Mouse (Mus musculus) heart, embryonic 10.5 days (tissue): ENCODE data around the gene Adh5. TPM values are rescaled to one million over a fixed set of nuclear protein-coding genes. Genes with fewer than 3 reads are reported as not detected.

ENCODE experiments used
- DNase-seq: peaks from one replicate; pipeline ENCODE4 v3.0.0-alpha.2; 2017; ENCODE audit warnings: low spot score
- H3K27ac ChIP-seq: fragments of 300-500 bp; sonication (generic); 2 replicates; pipeline ENCODE4 v1.5.1; 2016; ENCODE audit warnings: mild to moderate bottlenecking
- H3K27me3 ChIP-seq: fragments of 300-500 bp; sonication (generic); 2 replicates; pipeline ENCODE4 v1.6.1; 2016; ENCODE audit warnings: mild to moderate bottlenecking; ENCODE audit not compliant: poor library complexity, insufficient read depth, severe bottlenecking
- H3K36me3 ChIP-seq: fragments of 300-500 bp; sonication (generic); 2 replicates; pipeline ENCODE4 v1.6.1; 2016; ENCODE audit warnings: mild to moderate bottlenecking, moderate library complexity
- H3K4me1 ChIP-seq: fragments of 300-500 bp; sonication (generic); 2 replicates; pipeline ENCODE4 v1.6.1; 2016; ENCODE audit warnings: mild to moderate bottlenecking
- H3K4me3 ChIP-seq: fragments of 300-500 bp; sonication (generic); 2 replicates; pipeline ENCODE4 v1.5.1; 2016; ENCODE audit warnings: mild to moderate bottlenecking, moderate library complexity
- H3K9me3 ChIP-seq: fragments of 300-500 bp; sonication (generic); 2 replicates; pipeline ENCODE4 v1.6.1; 2016; ENCODE audit warnings: mild to moderate bottlenecking, moderate library complexity
- WGBS: fragments of 180-500 bp; shearing (Covaris S2); methylation state at CpG from one replicate; pipeline ENCODE4 v1.1.7; 2016; 5-methylcytosine and 5-hydroxymethylcytosine counted together
- polyA plus RNA-seq: library from polyadenylated mRNA; unstranded; fragments of >200 nt; fragmentation: Nextera tagmentation; extraction: Ambion mirVana; gene quantifications from 2 replicates; pipeline ENCODE4 v1.2.1, GENCODE M21; 2016

The Adh5 gene
- polyA plus RNA-seq, 1 experiment from 2014 or later: 216 TPM

DNA sequence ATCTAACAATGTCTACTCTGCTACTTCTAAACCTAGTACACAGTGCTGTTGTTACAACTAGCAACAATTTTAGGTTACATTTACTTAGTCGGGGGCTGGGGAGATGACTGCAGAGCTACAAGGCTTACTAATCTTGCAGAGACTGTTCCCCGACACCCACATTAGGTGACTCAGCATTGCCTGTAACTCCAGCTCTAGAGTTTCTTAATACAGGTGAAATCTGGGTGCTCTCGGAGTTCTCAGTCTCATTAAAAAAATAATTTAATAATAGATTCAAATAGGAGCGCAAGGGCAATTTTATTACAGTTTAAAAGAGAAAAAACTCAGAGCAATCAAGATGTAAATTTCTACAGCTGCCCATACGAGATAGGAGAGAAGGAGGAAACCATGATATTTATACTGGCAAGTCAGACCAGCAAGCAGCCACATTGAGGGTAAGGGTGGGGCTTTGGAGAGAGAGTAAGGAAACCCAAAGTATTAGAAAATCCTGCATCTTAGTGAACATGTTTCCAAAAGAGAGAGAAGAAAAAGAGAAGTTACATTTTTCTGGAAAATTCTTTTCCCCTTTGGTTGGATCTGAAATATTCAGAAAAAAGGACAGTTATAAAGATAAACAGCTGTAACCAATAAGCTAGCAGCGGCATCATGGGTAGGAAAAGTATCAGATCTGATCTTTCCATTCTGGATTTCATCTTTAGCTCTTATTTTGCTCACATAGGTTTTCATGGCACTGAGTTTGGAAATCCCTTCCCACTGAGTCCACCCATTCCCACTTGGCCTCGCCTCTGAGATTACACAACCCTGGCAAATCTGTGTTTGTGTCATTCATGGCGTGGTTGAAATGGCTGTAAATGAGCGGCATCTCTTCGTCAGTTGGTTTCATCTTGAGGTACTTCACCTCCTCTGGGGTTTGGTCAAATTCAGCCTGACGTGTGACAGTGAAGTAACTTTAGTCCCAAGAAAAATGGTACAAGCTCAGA is 52.6 kb downstream of the Adh5 start:
- Histone ChIP-seq H3K4me3 (no peak overlapping the region), H3K9me3 (no peaks in the 10 kb centered on the region), H3K27me3 (0 out of 2 replicates have a peak, but pooled peaks cover 3% of the 10 kb centered on the region), H3K27ac (no peak overlapping the region), H3K4me1 (no peaks in the 10 kb centered on the region), H3K36me3 (no peaks in the 10 kb centered on the region)
- no peak for DNase-seq
- WGBS: 80% methylated on average over 11 of the region's 11 CpGs

DNA sequence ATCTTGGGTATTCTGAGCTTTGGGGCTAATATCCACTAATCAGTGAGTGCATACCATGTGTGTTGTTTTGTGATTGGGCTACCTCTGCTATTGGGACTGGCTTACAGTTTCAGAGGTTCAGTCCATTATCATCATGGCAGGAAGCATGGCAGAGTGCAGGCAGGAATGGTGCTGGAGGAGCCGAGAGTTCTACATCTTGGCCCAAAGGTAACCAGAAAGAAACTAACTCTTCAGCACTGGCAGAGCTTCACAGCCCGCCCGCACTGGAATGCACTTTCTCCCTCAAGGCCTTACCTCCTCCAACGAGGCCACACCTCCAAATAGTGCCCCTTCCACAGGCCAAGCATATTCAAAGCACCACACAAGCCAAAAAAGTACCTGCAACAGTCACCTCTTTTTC is 55.8 kb downstream of the Adh5 start:
- Histone ChIP-seq H3K9me3 (no peaks in the 10 kb centered on the region), H3K27me3 (0 out of 2 replicates have a peak, but pooled peaks cover 3% of the 10 kb centered on the region), H3K27ac (no peak overlapping the region), H3K4me3 (no peak overlapping the region), H3K36me3 (no peaks in the 10 kb centered on the region), H3K4me1 (peaks cover 2% of the 10 kb centered on the region; the same call in 1 of the 2 replicates)
- DNase-seq: no peak
- 68% methylated on average over 4 of the region's 4 CpGs for WGBS

DNA sequence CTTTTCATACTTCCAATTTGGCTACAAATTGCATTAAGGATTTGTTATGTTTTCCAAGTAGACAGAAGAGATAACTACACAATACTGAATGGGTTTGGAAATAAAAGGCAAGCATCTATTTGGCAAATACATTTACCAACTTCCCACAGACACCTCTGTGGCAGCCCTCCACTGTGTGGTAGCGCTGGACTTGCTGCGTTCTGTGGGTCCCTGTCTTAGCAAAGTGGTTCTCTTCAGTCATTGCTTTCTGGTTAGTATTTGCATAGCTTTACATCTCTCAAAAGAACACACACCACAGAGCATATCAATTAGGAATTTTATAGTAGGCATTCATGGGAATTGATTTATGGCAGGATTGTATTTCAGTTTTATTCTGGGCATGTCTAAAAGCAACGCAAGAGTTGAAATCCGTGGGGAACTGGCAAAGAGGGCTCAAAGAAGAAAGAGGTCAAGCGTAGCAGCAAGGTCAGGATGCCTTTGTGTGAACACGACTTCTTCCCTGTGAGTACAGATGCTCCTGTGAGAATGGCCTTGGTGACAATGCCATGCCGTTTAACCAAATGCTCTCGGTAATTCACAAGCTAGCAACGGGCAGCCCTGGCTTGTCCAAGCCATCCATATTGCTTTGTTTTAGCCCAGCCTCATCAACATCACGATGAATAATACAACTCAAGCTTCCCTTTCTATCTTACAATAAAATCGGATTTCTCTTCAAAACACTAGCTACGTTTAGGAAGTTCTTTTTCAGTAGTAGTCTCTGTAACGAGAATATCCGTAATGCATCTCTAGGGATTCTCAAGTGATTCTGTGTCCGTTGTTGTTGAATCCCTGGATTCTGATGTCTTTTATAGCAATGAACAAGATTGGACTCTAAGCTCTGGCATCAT is 57.2 kb downstream of the Adh5 start:
- no peaks in the 10 kb centered on the region for H3K36me3 ChIP-seq

DNA sequence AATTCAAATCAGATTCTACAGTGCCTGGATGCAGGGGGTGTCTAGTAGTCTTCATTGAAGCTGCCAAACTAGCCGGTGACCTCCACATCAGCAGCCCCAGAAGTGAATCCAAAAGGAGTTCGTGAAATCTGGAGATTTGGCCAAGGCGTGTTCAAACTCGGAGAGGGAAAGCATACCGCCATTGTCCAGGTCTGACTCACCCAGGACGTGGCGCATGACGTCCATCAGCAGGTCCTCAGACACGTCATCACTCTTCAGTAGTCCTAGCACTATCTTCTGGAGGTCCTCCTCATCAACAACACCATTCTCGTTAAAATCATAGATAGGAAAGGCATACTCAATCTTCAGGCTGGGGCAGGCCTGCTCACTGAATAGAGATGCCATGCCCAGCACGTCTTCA is 60.9 kb downstream of the Adh5 start:
- 30% methylated on average over 11 of the region's 11 CpGs for WGBS
- Histone ChIP-seq H3K4me3 (no peak overlapping the region), H3K27ac (no peak overlapping the region), H3K9me3 (no peaks in the 10 kb centered on the region), H3K4me1 (peaks cover 5% of the 10 kb centered on the region; the same call in 1 of the 2 replicates), H3K36me3 (no peaks in the 10 kb centered on the region), H3K27me3 (peaks cover 15% of the 10 kb centered on the region)
- peak; percentile 89 for DNase-seq

More for the DNA sequence above, 57.2 kb downstream of the Adh5 start:
- WGBS: 75% methylated on average over 15 of the region's 15 CpGs
- Histone ChIP-seq H3K27me3 (peaks cover 7% of the 10 kb centered on the region; the same call in 1 of the 2 replicates), H3K27ac (no peak overlapping the region), H3K4me3 (no peak overlapping the region), H3K9me3 (no peaks in the 10 kb centered on the region), H3K4me1 (peaks cover 5% of the 10 kb centered on the region; the same call in 1 of the 2 replicates)
- no peak for DNase-seq

Other genes with a start within 250 kb of the Adh5 start
- gene 4930579F01Rik, start 249.3 kb upstream of the Adh5 start, polyA plus RNA-seq: not detected in 2 replicates
- gene Adh7, start 225.3 kb upstream of the Adh5 start, polyA plus RNA-seq: 0.19 TPM in 1 of 2 replicates, not detected in the other
- 0.99 and 1.0 TPM in 2 replicates for gene Adh1, start 182.1 kb upstream of the Adh5 start, polyA plus RNA-seq
- gene Adh6a, start 129.8 kb upstream of the Adh5 start, polyA plus RNA-seq: 0.17 TPM in 1 of 2 replicates, not detected in the other
- gene Adh6b, start 101.3 kb upstream of the Adh5 start, polyA plus RNA-seq: 1.7 and 2.9 TPM in 2 replicates
- not detected in 2 replicates for gene Adh4, start 27.6 kb upstream of the Adh5 start, polyA plus RNA-seq
- gene Metap1, start 46.4 kb downstream of the Adh5 start, polyA plus RNA-seq: 47.1 and 48.8 TPM in 2 replicates
- 368 and 419 TPM in 2 replicates for gene Eif4e, start 83.1 kb downstream of the Adh5 start, polyA plus RNA-seq